Mouse (Mus musculus): ENCODE data around the gene Sulf2.

GRCm38 (mm10) chr2:166066434-166066833, 89.0 kb downstream of the Sulf2 start:
- TF ChIP-seq CTCF (conservative IDR thresholded peaks at IDR 0.05; ENCODE audit: insufficient read depth, insufficient read length, low read depth, low read length) (no peak), POLR2A (IDR thresholded peaks at IDR 0.05; ENCODE audit: low read depth, low read length) (no peak)
